Mouse (Mus musculus) olfactory bulb, adult 2 months (tissue): ENCODE measurements at regions not wholly inside any gene's neighbourhood (a gene's known extent, or its start where the extent isn't known, plus 50 kb on each side); places are given as distances from the start of the nearest gene placed in this dataset.

ENCODE experiments used
- CTCF ChIP-seq: fragments of 200-500 bp; IDR thresholded peaks from 2 replicates; pipeline ENCODE4 v1.5.1; 2012; ENCODE audit warnings: low read depth, mild to moderate bottlenecking, low read length, moderate library complexity; ENCODE audit not compliant: insufficient read depth
- POLR2A ChIP-seq: fragments of 200-500 bp; IDR thresholded peaks from 2 replicates; pipeline ENCODE4 v1.6.1; 2012; ENCODE audit warnings: mild to moderate bottlenecking, low read depth, low read length, moderate library complexity; ENCODE audit not compliant: insufficient read depth

DNA sequence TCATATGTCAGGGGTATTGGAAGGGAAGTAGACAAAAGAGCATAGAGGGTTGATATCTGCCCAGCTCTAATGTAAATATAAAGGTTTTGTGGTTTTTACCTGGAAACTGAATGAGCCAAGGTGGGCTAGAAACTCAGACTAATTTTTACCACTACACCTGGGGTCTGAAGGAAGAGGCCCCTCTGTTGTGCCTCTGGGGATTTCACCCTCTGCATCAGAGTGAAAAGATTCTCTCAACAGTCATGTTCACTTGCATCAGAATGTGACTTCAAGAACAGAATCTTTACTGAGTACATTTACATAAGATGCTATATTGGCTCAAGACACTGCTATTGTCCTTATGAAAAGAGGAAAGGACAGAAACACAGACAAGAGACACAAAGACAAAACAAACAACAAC is 110.2 kb upstream of the Pik3r1 start:
- TF ChIP-seq POLR2A (no peak), CTCF (no peak)
